Mouse (Mus musculus): ENCODE measurements around the gene Tmie.

Gene Tmie

GRCm38 (mm10) chr9:110879998-110880561 lies at the start of gene Tmie:
Tmie (minus strand) TSS chr9:110880113.
- no peak for DNase-seq (ENCODE audit: low spot score)

GRCm38 (mm10) chr9:110922759-110923158 lies 42.8 kb upstream of the Tmie start:
- no peak for DNase-seq (ENCODE audit: low spot score)

- no peak for DNase-seq (ENCODE audit: low spot score)
Observed at GRCm38 (mm10) chr9:110920665-110921419, 40.9 kb upstream of the Tmie start.

GRCm38 (mm10) chr9:110916786-110917185 lies 36.9 kb upstream of the Tmie start, which contains the start of gene Fam240a:
Fam240a (minus strand) TSS chr9:110916861.
- no peak for DNase-seq (ENCODE audit: low spot score)

- no peak for DNase-seq (ENCODE audit: low spot score)
Observed at GRCm38 (mm10) chr9:110915466-110915865, 35.6 kb upstream of the Tmie start.

GRCm38 (mm10) chr9:110914631-110915236 lies 34.8 kb upstream of the Tmie start:
- DNase-seq (ENCODE audit: low spot score), result no peak

GRCm38 (mm10) chr9:110909371-110909967 lies 29.6 kb upstream of the Tmie start:
- DNase-seq (ENCODE audit: low spot score), result no peak

GRCm38 (mm10) chr9:110908631-110909016 lies 28.7 kb upstream of the Tmie start:
- no peak for DNase-seq (ENCODE audit: low spot score)

- no peak for DNase-seq (ENCODE audit: low spot score)
Observed at GRCm38 (mm10) chr9:110907838-110908630, 28.1 kb upstream of the Tmie start.

GRCm38 (mm10) chr9:110907201-110907837 lies 27.4 kb upstream of the Tmie start:
- DNase-seq (ENCODE audit: low spot score), result no peak

GRCm38 (mm10) chr9:110902271-110902670 lies 22.4 kb upstream of the Tmie start:
- no peak for DNase-seq (ENCODE audit: low spot score)

- DNase-seq (ENCODE audit: low spot score), result no peak
Observed at GRCm38 (mm10) chr9:110901204-110901603, 21.3 kb upstream of the Tmie start.

- no peak for DNase-seq (ENCODE audit: low spot score)
Observed at GRCm38 (mm10) chr9:110899451-110900008, 19.6 kb upstream of the Tmie start.

- no peak for DNase-seq (ENCODE audit: low spot score)
Observed at GRCm38 (mm10) chr9:110896595-110896994, 16.7 kb upstream of the Tmie start.

GRCm38 (mm10) chr9:110895994-110896393 lies 16.1 kb upstream of the Tmie start:
- DNase-seq (ENCODE audit: low spot score), result no peak

GRCm38 (mm10) chr9:110895507-110895906 lies 15.6 kb upstream of the Tmie start:
- no peak for DNase-seq (ENCODE audit: low spot score)

GRCm38 (mm10) chr9:110893429-110893828 lies 13.5 kb upstream of the Tmie start:
- no peak for DNase-seq (ENCODE audit: low spot score)

GRCm38 (mm10) chr9:110892552-110892951 lies 12.6 kb upstream of the Tmie start:
- no peak for DNase-seq (ENCODE audit: low spot score)

GRCm38 (mm10) chr9:110891077-110891828 lies 11.3 kb upstream of the Tmie start:
- no peak for DNase-seq (ENCODE audit: low spot score)

- no peak for DNase-seq (ENCODE audit: low spot score)
Observed at GRCm38 (mm10) chr9:110890026-110890783, 10.3 kb upstream of the Tmie start.

All from left cerebral cortex, adult 11 months (tissue).